Mouse (Mus musculus) frontal cortex, adult 2 months (tissue): Measurements from ENCODE around the gene Pi16. TPM values are rescaled to one million over a fixed set of nuclear protein-coding genes. Genes with fewer than 3 reads are reported as not detected.
A peak's percentile ranks its signal among the peaks of the same experiment; 100 is the strongest.

Experiments used
- DNase-seq, 2 experiments: peaks; one replicate each; pipeline ENCODE4 v3.0.0; 2022; ENCODE audit warnings: low spot score in 1 of 2; ENCODE audit errors: extremely low spot score in 1 of 2
- polyA plus RNA-seq: library from polyadenylated mRNA; depleted of rRNA; stranded (reverse); fragments of >200 nt; gene quantifications from 2 replicates; pipeline ENCODE4 v1.2.3, GENCODE M21; 2012

Gene Pi16
- polyA plus RNA-seq, 1 experiment, result 1.1 TPM

DNA sequence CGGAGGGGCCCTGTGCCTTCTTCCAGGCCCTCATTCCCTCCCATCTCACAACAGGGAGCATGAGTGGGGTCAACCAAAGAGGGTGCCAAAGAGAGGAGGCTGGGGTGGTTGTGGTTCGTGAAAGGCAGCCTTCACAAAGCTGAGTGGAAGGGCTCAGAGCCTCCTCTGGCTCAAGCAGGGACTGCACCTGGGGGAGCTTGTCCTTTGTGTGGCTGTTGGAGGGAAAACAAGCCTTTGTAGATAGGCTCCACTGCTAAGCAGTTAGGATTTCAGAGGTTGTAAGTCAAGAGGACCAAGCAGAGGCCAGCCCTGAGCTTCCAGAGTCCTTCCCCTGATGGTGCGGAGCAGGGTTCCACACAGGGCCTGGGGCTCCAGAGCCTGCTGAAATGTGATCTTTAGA is 14.4 kb upstream of the Pi16 start:
- no peak for DNase-seq

- no peak for DNase-seq
Measured at GRCm38 (mm10) chr17:29303856-29304255, 13.6 kb upstream of the Pi16 start.

DNA sequence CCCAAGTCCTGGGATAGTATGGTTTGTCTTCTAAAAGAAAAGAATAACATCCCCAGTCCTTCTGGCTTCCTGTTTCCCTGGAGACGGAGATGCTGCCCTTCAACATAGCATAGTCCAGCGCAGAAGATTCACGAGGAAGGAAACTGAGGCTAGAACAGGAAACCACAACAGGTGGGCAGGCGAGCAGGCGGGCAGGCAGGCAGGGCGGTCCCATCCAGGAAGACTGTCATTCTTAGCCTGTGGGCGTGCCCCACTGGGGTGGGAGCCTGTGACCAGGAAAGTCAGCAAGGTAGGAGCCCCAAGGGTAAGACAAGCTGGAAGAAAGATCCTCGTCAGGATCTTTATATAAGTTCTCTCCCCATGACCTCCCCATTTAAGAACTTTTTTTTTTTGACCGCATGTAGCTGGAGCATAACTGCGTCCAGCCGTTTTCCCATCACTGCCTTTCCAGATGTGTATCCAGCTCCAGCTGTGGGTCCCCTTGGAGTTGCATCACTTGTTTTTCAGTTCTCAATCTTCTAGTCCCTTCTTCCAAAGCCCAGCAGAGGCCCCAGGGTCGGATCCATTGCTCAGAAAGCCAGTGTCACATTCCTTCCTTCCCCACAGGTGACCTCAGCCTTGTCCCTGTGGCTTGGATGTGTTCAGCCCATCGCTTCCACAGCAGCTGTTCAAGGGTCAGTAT is 13.0 kb upstream of the Pi16 start:
- no peak for DNase-seq

DNA sequence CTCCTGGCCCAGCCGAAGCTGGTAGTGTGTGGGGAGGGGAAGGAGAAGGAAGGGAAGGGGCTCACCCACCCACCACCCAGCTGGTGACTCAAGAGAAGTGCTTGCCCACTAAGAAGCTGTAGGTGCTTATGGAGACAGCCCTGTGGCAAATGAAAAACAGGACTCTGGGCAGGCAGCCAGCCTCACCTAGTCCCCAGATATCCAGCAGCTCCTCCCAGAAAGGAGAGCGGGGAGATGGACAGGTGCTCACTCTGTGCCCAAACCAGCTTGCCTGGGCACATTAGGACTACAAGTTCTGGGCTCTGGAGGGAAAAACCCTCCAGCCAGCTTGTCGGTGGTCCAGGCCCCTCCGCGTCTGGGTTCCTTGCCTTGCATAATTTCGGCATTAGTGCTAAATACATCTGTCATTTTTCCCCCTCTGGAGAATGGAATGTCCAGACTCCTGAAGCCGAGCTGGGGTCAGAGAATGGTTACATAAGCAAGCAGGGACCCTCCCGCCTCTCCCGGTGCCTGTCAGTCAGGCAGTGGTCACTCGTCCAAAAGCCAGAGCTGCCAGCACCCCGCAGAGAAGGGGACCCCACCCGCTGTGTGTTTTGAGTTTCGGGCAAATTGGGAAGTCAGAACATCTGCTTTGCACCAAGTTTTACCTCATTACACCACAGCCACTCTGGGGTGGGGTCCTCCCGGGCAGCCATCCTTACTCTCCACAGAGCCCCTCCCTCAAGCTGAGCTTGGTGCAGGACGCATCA is 12.2 kb upstream of the Pi16 start:
- no peak for DNase-seq

GRCm38 (mm10) chr17:29305871-29306270 is 11.6 kb upstream of the Pi16 start:
- DNase-seq, result no peak

- no peak for DNase-seq
Measured at GRCm38 (mm10) chr17:29310056-29310623, 7.3 kb upstream of the Pi16 start.

- peak in 1 of 2 experiments; percentile 40 for DNase-seq
Measured at GRCm38 (mm10) chr17:29311602-29312001, 5.9 kb upstream of the Pi16 start.

DNA sequence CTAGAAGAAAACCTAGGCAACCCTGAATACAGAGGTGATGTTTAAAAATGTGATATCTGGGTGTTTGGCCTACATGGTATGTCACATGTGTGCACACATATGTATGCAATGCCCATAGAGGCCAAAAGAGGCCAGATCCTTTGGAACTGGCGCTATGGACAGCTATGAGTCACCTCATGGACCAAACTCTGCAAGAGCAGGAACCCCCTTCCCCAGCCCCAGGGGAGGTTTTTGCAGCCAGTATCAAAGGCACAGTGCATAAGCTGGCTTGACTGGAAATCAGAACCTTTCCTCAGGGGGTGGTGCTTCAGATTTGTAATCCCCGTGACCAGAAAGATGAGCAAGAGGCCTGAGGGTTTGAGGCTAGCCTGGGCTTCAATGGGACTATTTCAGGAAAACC is 5.4 kb upstream of the Pi16 start:
- no peak for DNase-seq

DNA sequence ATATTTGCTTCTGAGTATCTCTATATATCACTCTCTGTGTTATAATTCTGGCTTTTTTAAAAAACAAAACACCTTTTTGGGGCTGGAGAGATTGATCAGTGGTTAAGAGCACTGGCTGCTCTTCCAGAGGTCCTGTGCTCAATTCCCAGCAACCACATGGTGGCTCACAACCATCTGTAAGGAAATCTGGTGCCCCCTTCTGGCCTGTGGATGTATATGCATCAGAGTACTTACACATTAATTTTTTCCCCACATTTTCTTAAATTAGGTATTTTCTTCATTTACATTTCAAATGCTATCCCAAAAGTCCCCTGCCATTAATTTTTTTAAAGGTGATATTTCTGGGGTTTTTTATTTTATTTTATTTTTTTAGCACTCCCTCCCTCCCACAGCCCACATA is 4.2 kb upstream of the Pi16 start:
- no peak for DNase-seq

DNA sequence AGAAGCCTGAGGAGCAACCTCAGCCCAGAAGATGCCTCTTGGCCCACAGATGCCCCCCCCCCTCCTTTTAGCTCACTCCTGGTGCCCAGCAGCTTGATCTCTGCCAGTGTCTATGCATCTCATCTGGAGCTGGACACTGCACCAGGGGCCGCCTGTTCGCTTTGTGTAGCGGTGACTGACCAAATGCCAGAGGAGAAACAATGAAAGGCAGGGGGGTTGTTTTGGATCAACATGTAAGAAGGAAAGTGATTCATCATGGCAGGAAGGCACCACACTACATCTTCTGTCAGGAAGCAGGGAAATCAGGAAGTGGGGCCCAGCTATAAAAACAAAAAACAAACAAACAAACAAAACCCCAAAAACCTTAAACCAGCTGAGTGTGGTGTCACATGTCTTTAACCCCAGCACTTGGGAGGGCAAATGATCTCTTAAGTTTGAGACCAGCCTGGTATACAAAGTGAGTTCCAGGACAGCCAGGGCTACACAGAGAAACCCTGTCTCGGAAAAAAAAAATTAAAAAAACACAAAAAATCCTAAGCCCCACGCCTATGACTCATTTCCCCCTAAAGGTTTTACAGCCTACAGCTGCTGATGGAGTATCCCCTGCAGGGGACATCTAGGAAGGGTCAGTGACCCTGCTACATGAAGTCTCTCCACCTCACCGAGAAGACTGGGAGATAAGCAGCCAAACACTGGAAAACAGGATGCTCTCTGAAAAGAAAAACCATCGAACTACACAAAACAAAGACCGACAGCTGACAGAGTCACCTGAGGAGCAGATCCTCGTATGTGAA is 1.6 kb upstream of the Pi16 start:
- no peak for DNase-seq

DNA sequence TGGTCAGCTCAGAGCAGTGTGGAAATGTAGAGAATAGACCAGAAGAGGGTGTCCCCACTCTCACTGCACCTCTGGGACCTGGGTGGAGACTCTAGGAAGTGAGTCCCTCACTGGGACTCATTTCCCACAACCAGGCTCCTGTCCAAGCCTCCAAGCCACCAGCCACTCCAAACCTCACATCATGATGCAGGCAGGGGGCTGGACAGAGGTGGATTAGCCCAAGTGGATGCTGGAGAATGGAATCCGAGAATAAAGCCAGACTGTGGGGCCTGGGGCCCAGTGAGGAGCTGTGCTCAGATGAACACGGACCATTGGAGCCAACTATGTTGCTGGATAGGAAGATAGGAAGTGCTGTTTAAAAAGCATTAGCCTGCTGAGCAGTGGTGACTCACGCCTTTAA is 589 bp upstream of the Pi16 start:
- DNase-seq, result no peak

- no peak for DNase-seq
Measured at GRCm38 (mm10) chr17:29318731-29319250, 1.3 kb downstream of the Pi16 start.

GRCm38 (mm10) chr17:29319476-29319875 is 2.0 kb downstream of the Pi16 start:
- no peak for DNase-seq

DNA sequence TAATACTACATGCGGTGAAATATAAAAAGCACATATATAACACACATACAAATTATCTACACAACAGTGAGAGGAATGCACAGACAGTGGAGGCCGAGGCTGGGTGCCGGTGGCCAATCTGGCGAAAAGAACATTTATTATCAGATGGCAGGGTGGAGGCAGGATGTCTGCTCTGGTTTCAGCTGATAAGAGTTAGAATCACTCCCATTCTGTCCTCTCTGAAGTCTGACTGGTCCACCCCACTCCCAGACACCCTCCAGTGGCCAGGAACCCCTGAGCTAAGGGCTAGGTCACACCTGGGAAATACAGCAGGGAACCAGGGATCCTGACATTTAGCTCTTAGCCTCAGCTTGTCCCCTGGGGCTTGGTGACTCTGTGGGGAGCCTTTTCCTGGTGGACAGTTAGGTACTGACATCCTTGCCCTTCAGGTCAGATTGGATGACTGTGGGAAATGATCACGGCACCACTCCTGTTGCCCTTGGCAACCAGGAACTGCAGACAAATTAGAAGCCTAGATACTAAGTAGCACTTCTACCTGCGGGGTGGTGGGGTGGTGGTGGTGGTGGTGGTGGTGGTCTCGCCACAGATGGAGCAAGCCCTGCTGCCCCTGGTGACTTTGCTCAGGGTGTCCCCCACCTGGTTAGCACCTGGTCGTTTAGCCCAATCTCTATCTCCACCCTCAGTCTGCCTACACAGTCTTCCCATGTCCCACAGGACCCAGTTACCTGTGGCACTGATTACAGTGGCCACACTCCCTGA is 2.6 kb downstream of the Pi16 start:
- DNase-seq, result no peak

GRCm38 (mm10) chr17:29321765-29322602 is 4.5 kb downstream of the Pi16 start:
- DNase-seq, result no peak

- DNase-seq, result no peak
Measured at GRCm38 (mm10) chr17:29322603-29322962, 5.1 kb downstream of the Pi16 start.

DNA sequence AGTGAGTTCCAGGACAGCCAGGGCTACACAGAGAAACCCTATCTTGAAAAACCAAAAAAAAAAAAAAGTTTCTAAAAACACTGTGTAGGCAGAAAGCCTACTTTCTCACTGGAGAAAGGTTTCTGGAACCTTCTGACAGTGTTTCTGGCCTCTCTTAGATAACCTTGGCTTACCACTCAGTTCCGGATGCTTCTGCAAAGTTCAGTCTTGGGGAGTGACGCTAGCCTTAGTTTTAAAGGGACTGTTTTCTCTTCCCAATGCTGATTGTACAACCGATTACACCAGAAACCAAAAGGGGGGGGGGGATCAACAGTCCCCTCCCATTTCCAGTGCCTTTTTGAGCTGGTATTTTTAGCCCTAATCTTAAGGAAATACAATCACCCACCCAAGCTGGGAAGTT is 6.1 kb downstream of the Pi16 start:
- no peak for DNase-seq

GRCm38 (mm10) chr17:29325831-29326230 is 8.4 kb downstream of the Pi16 start:
- no peak for DNase-seq
